Mouse (Mus musculus) hematopoietic multipotent progenitor cell, adult 10-12 weeks (in vitro differentiated cells): Measurements from ENCODE around the gene Awat2. TPM values are rescaled to one million over a fixed set of nuclear protein-coding genes. Genes with fewer than 3 reads are reported as not detected.

ENCODE experiments used
- polyA plus RNA-seq: library from polyadenylated mRNA; stranded (reverse); fragments of >175 nt; gene quantifications from 2 replicates; pipeline ENCODE4 v1.2.3, GENCODE M21; 2012; ENCODE audit warnings: low replicate concordance

Awat2 gene
- polyA plus RNA-seq: 0.06 TPM in 1 of 2 replicates, not detected in the other

DNA sequence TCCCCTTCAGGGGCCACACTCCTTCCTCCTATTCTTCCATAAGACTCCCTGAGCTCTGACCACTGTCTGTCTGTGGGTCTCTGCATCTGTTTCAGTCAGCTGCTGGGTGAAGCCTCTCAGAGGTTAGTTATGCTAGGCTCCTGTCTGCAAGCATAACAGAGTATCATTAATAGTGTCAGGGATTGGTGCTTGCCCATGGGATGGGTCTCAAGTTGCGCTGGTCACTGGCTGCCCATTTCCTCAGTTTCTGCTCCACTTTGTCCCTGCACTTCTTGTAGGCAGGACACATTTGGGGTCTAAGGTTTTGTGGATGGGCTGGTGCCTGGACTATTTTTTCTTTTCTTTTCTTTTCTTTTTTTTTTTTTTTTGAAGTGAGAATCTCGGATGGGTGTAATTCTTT is at the start of gene Awat2:
Gene Awat2 (minus strand): TSS at position 101 of the 400 bp plus-strand sequence.

DNA sequence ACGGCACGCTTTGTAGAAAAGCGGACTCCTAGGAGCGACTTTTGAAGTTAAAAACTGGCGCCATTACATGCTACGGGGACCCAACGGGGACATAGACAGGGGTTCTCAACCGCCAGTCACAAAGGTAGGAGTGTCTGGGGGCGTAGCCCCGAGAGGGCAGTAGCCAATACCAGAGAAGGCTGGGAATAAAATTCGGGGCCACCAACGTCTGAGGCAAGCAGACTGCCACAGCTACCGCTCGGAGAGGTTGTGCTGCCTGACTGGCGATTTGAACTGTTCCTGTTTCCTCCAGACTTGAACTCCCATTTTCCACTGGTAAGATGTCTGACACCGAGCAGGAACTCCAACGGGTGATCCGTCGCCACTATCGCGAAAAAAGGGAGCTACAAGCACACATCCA is 13.8 kb downstream of the Awat2 start, which contains the start of gene Otud6a:
Gene Otud6a (plus strand): TSS at position 321 of the 400 bp plus-strand sequence.

Other genes with a start within 250 kb of the Awat2 start
- not detected in 2 replicates for gene Otud6a, start 13.7 kb downstream of the Awat2 start, polyA plus RNA-seq
- gene Igbp1, start 51.6 kb upstream of the Awat2 start, polyA plus RNA-seq: 5.7 and 18.6 TPM in 2 replicates
- gene Dgat2l6, start 82.1 kb upstream of the Awat2 start, polyA plus RNA-seq: not detected in 2 replicates
- gene Awat1, start 129.5 kb upstream of the Awat2 start, polyA plus RNA-seq: not detected in 2 replicates
- not detected in 2 replicates for gene P2ry4, start 152.2 kb upstream of the Awat2 start, polyA plus RNA-seq
- not detected in 2 replicates for gene Arr3, start 162.8 kb upstream of the Awat2 start, polyA plus RNA-seq
- 0.55 and 1.2 TPM in 2 replicates for gene Kif4, start 183.0 kb upstream of the Awat2 start, polyA plus RNA-seq
- gene Pdzd11, start 183.9 kb upstream of the Awat2 start, polyA plus RNA-seq: 1.4 and 8.0 TPM in 2 replicates